Mouse (Mus musculus): ENCODE data around the gene Rassf5. TPM values are rescaled to one million over a fixed set of nuclear protein-coding genes. Genes with fewer than 3 reads are reported as not detected.

Rassf5 gene
- polyA plus RNA-seq, 1 experiment = not detected

- TF ChIP-seq GATA1 (IDR thresholded peaks at IDR 0.05; ENCODE audit: low read length) = no peak
These were observed 11.5 kb downstream of the Rassf5 start for GRCm38 (mm10) chr1:131233527-131233926.

GRCm38 (mm10) chr1:131228659-131229058, 16.4 kb downstream of the Rassf5 start:
- no peak for TF ChIP-seq GATA1 (IDR thresholded peaks at IDR 0.05; ENCODE audit: low read length)

- no peak for TF ChIP-seq GATA1 (IDR thresholded peaks at IDR 0.05; ENCODE audit: low read length)
These were observed 16.8 kb downstream of the Rassf5 start for GRCm38 (mm10) chr1:131228225-131228624.

GRCm38 (mm10) chr1:131224848-131225471, 20.1 kb downstream of the Rassf5 start:
- TF ChIP-seq GATA1 (IDR thresholded peaks at IDR 0.05; ENCODE audit: low read length) = no peak

GRCm38 (mm10) chr1:131223345-131223744, 21.7 kb downstream of the Rassf5 start:
- no peak for TF ChIP-seq GATA1 (IDR thresholded peaks at IDR 0.05; ENCODE audit: low read length)

GRCm38 (mm10) chr1:131221822-131222590, 23.1 kb downstream of the Rassf5 start:
- no peak for TF ChIP-seq GATA1 (IDR thresholded peaks at IDR 0.05; ENCODE audit: low read length)

GRCm38 (mm10) chr1:131218933-131219332, 26.1 kb downstream of the Rassf5 start:
- no peak for TF ChIP-seq GATA1 (IDR thresholded peaks at IDR 0.05; ENCODE audit: low read length)

GRCm38 (mm10) chr1:131213361-131213760, 31.7 kb downstream of the Rassf5 start:
- TF ChIP-seq GATA1 (IDR thresholded peaks at IDR 0.05; ENCODE audit: low read length) = no peak

GRCm38 (mm10) chr1:131212956-131213355, 32.1 kb downstream of the Rassf5 start:
- no peak for TF ChIP-seq GATA1 (IDR thresholded peaks at IDR 0.05; ENCODE audit: low read length)

- no peak for TF ChIP-seq GATA1 (IDR thresholded peaks at IDR 0.05; ENCODE audit: low read length)
These were observed 33.4 kb downstream of the Rassf5 start for GRCm38 (mm10) chr1:131211655-131212054.

- TF ChIP-seq GATA1 (IDR thresholded peaks at IDR 0.05; ENCODE audit: low read length) = no peak
These were observed 35.1 kb downstream of the Rassf5 start for GRCm38 (mm10) chr1:131209971-131210426.

- no peak for TF ChIP-seq GATA1 (IDR thresholded peaks at IDR 0.05; ENCODE audit: low read length)
These were observed 36.3 kb downstream of the Rassf5 start for GRCm38 (mm10) chr1:131208800-131209199.

GRCm38 (mm10) chr1:131208081-131208480, 37.0 kb downstream of the Rassf5 start:
- TF ChIP-seq GATA1 (IDR thresholded peaks at IDR 0.05; ENCODE audit: low read length) = no peak

GRCm38 (mm10) chr1:131207531-131207930, 37.5 kb downstream of the Rassf5 start:
- no peak for TF ChIP-seq GATA1 (IDR thresholded peaks at IDR 0.05; ENCODE audit: low read length)

- no peak for TF ChIP-seq GATA1 (IDR thresholded peaks at IDR 0.05; ENCODE audit: low read length)
These were observed 38.7 kb downstream of the Rassf5 start for GRCm38 (mm10) chr1:131206342-131206741.

GRCm38 (mm10) chr1:131204461-131204860, 40.6 kb downstream of the Rassf5 start:
- TF ChIP-seq GATA1 (IDR thresholded peaks at IDR 0.05; ENCODE audit: low read length) = no peak

GRCm38 (mm10) chr1:131201391-131201790, 43.7 kb downstream of the Rassf5 start:
- no peak for TF ChIP-seq GATA1 (IDR thresholded peaks at IDR 0.05; ENCODE audit: low read length)
